Comparison of ENCODE assay signal across 10 mouse cellular contexts in genomic region chr8:120152636-120153035, GRCm38 (mm10). TPM values are rescaled to one million over a fixed set of nuclear protein-coding genes. Genes with fewer than 3 reads are reported as not detected.
DNase-seq lines count a peak whose midpoint lies in the region; ATAC-seq lines count a peak whose summit lies in the region.
"Had no signal": no experiment of that assay in that cellular context is flagged by ENCODE, and none has a peak within 500 bp of the region (broad histone marks: within the 10 kb centered on the region; RNA-seq: fewer than 3 reads in every experiment).

No protein-coding gene starts in this region.

- peak overlapping the region; percentile 48; the same call in 1 of the 2 replicates for H3K27ac ChIP-seq in heart, embryonic 10.5 days
- no peak overlapping the region for H3K27ac ChIP-seq in liver, embryonic 15.5 days (replicated peaks)
- H3K27ac ChIP-seq: neural tube, embryonic 13.5 days had no signal

- peaks cover 11% of the 10 kb centered on the region; the same call in 1 of the 2 replicates for H3K27me3 ChIP-seq in heart, embryonic 10.5 days (ENCODE audit: insufficient read depth, poor library complexity, severe bottlenecking)
- H3K27me3 ChIP-seq in liver, embryonic 15.5 days = peaks cover 4% of the 10 kb centered on the region; the same call in 1 of the 2 replicates
- H3K27me3 ChIP-seq: neural tube, embryonic 13.5 days had no signal

- ATAC-seq in liver, embryonic 15.5 days (ENCODE audit: insufficient read depth) = no peak; the same call in 1 of the 2 replicates

- WGBS in heart, embryonic 10.5 days = 53% methylated on average over 7 of the region's 7 CpGs
- 20% methylated on average over 7 of the region's 7 CpGs for WGBS in liver, embryonic 15.5 days (ENCODE audit: insufficient replicate concordance)

- H3K4me1 ChIP-seq in heart, embryonic 10.5 days = peaks cover 28% of the 10 kb centered on the region
- H3K4me1 ChIP-seq in liver, embryonic 15.5 days (replicated peaks) = no peaks in the 10 kb centered on the region

- DNase-seq in heart, embryonic 10.5 days (ENCODE audit: low spot score) = no peak
- no peak for DNase-seq in heart, adult 9 months (ENCODE audit: low spot score in 2 of 2)
- DNase-seq in 3134 (ENCODE audit: extremely low read depth, insufficient read length, low spot score) = peak; percentile 44
- DNase-seq in adrenal gland, postnatal 14 days = peak; percentile 74
- DNase-seq in urinary bladder, postnatal 25 days (ENCODE audit: low spot score) = no peak
- no peak for DNase-seq in neural tube, embryonic 10.5 days (ENCODE audit: extremely low spot score, low spot score)
- no peak for DNase-seq in thymus, postnatal 10 days (ENCODE audit: low spot score in 2 of 2)
- DNase-seq: cerebellum, adult 8-10 months had no signal

- H3K36me3 ChIP-seq in heart, embryonic 10.5 days = peaks cover 21% of the 10 kb centered on the region; the same call in 1 of the 2 replicates
- no peaks in the 10 kb centered on the region for H3K36me3 ChIP-seq in liver, embryonic 15.5 days (replicated peaks)

- no peaks in the 10 kb centered on the region for H3K9me3 ChIP-seq in heart, embryonic 10.5 days
- H3K9me3 ChIP-seq in liver, embryonic 15.5 days (replicated peaks) = no peaks in the 10 kb centered on the region
- H3K9me3 ChIP-seq: neural tube, embryonic 13.5 days had no signal

- H3K9ac ChIP-seq in liver, embryonic 15.5 days = no peak overlapping the region
- H3K9ac ChIP-seq: neural tube, embryonic 13.5 days had no signal

- no peak overlapping the region for H3K4me3 ChIP-seq in heart, embryonic 10.5 days
- no peak overlapping the region for H3K4me3 ChIP-seq in liver, embryonic 15.5 days (replicated peaks)
- H3K4me3 ChIP-seq: neural tube, embryonic 13.5 days had no signal

- peak overlapping the region; percentile 13; the same call in 1 of the 2 replicates for H3K4me2 ChIP-seq in liver, embryonic 15.5 days
- H3K4me2 ChIP-seq: neural tube, embryonic 13.5 days had no signal

RNA-seq across cellular contexts. Expression of gene Fam92b, which starts 24.6 kb away (rescaled TPM):
- 0.16 and 0.31 TPM in 2 replicates for polyA plus RNA-seq in heart, embryonic 10.5 days (2016; fragmentation: Nextera tagmentation; extraction: Ambion mirVana)
- total RNA-seq in adrenal gland, postnatal 14 days (2021) = 1.0 and 1.1 TPM in 2 replicates
- polyA plus RNA-seq in liver, embryonic 15.5 days (2015; fragmentation: Nextera tagmentation; extraction: Ambion mirVana) = not detected in 2 replicates

RNA-seq across cellular contexts. Expression of gene 6430548M08Rik, which starts 38.7 kb away (rescaled TPM):
- 8.2 and 11.9 TPM in 2 replicates for polyA plus RNA-seq in heart, embryonic 10.5 days (2016; fragmentation: Nextera tagmentation; extraction: Ambion mirVana)
- total RNA-seq in adrenal gland, postnatal 14 days (2021) = 58.4 and 60.7 TPM in 2 replicates
- polyA plus RNA-seq in liver, embryonic 15.5 days (2015; fragmentation: Nextera tagmentation; extraction: Ambion mirVana) = 2.8 and 3.4 TPM in 2 replicates

RNA-seq across cellular contexts. Expression of gene Zdhhc7, which starts 51.4 kb away (rescaled TPM):
- 35.5 and 37.3 TPM in 2 replicates for polyA plus RNA-seq in heart, embryonic 10.5 days (2016; fragmentation: Nextera tagmentation; extraction: Ambion mirVana)
- 45.3 and 48.1 TPM in 2 replicates for total RNA-seq in adrenal gland, postnatal 14 days (2021)
- polyA plus RNA-seq in liver, embryonic 15.5 days (2015; fragmentation: Nextera tagmentation; extraction: Ambion mirVana) = 13.9 and 17.2 TPM in 2 replicates

Comparison
In these comparisons a context has a peak if more than half of its experiments do, and no peak if none do; other contexts are left out.
1. DNase-seq: peak in 3134 (single experiment) and adrenal gland, postnatal 14 days (single experiment); none in heart, embryonic 10.5 days (single experiment), heart, adult 9 months (0 of 2), urinary bladder, postnatal 25 days (single experiment), neural tube, embryonic 10.5 days (single experiment) and thymus, postnatal 10 days (0 of 2).